Mouse (Mus musculus) spleen, adult 12 weeks (tissue): ENCODE data around the gene Abcg5.

Source experiments
- DNase-seq: peaks from one replicate; pipeline ENCODE4 v3.0.0; 2022; ENCODE audit warnings: low spot score

Gene Abcg5

DNA sequence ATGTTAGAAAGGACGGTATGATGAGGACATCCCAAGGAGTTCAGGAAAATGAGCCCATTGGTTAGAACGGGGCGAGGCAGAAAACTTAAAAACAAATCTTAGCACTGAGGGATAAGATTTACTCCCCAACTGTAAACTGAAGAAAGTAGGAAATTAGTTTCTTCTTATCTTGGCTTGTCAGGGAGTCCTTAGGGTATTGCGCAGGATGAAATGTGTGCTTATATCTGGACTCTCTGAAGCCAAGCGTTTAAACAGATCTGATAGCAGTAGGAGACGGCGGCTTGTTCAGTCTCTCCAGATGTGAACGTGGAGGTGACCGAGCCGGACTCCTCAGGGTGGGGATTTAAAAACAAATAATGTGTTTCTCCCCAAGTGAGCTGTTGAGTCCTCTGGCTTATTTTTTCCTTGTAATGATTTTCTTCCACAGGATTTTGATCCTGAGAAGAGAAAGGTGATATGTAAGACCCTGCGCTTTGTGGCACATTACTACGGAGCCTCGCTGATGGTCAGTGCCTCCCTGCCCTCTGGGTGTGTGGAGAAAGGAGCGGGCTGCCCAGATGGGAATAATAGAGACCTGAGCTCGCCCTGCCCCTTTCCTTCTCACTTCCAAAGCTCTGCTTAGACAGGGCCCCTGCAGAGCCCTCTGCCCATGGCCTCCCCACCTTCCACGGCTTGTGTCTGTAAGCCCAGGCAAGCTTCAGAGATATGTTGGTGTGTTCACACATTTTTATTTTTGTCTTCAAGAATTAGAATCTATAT, 38.3 kb downstream of the Abcg5 start:
- no peak for DNase-seq

DNA sequence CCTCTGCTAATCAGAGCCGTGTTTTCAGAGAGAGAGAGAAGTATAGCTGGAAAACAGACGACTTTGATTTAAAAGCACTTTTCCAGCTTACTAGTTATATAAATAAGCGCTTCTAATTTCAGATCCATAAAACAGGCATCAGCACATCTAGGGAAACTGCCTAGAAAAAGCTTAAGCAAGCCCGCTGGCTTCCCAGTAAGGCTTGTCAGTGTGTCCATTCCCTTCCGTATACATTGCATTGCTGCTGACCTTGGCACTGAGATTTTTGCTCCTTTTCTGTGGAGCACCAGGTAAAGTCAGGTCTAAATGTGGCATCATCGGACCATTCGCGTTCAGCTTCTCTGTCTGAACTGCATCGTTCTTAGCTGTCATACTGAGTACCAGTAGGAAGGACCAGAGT, 40.5 kb downstream of the Abcg5 start:
- no peak for DNase-seq

DNA sequence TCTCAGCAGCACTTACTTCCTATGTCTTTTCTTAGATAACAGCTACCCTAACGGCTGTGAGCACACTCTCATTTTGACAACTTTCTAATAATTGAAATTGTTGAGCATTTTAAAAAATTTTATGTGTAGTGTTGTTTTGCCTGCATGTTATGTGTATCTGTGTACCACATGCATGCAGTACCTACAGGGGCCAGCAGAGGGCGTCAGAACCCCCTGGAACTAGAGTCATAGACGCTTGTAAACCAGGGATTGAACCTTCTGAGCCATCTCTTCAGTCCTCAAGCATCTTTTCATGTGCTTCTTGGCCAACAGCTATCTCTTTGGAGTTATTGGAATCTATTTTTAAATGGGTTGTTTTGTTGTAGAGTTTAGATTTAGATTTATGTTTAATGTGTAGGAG, 40.9 kb downstream of the Abcg5 start:
- no peak for DNase-seq

DNA sequence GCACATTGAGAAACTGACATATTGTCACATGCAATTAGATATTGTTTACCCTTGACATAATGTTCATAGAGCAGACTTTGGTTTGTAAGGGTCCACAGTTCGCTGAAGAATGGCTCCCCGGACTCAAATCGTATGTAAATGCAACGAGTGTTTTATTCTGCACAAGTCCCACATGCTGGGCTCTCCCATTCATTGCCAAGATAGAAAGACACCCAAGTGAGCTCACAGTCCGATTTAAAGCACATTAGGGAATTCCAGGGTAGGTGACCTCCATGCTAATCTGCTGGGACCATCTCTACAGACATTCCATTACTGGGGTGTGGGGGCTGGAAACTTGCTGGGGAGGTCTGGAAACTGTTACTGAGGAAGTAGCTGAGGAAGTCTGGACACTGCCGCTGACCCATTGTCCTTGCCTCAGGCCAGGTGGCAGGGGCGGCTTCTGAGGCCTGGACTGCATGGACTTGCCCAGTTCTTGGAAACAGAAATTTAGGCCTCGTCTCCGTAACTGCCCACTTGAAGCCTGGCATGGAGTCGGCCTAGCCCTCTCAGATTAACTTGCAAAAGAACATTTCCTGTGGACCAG, 42.9 kb downstream of the Abcg5 start:
- no peak for DNase-seq

DNA sequence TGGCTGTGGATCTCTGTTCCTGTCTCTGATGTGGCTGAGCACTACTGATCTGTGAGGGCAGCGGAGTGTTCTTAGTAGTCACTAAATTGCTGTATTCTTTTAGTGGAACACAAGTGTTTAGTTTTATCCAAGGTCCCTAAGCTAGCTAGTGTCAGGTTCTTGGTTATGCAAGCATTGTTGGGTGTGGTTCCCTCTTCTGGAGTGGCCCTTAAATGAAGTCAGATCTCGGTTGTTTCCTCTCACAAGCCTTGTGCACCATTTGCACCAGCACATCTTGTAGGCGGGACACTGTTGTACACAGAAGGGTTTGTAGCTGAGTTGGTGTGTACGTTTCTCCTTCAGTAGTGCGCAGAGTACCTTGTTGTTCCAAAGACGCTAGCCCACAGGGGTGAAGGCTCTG, 44.8 kb downstream of the Abcg5 start:
- no peak for DNase-seq

DNA sequence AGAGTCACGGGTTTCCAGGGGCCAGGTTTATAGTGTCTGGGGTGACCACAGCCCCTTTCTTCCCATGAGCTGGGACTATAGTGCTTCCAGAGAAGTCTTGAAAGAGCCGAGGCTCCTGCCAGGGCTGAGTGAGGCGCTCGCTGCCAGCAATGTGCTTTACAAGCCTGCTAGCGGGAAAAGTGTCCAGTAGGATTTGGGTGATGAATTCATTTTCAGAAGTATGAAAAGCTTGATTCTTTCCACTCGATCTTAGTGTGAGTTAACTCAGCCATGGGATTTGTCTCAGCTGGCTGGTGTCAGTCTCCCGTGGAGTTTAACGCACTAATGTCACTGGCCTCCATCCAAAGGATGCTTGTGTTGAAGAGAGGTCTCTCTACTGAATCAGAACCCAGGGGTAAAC, 46.5 kb downstream of the Abcg5 start:
- DNase-seq, result no peak

DNA sequence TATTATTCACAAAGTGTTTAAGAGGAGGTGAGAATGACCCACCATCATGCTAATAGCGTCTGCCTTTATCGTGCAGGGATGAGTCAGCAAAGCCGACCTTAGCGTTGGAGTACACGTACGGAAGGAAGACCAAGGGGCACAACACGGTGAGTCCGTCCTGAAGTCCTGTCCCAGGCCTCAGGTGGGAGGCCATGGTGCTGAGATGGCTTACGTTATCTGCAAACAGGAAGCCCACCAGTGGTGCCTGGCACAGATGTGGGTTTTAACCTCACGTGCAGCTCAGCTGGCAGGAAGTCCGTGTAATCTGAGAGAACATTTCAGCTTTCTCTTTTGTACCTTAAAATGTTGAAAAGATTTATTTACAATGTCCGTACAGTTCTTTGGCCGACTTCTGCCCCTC, 49.4 kb downstream of the Abcg5 start:
- DNase-seq, result peak; percentile 4

DNA sequence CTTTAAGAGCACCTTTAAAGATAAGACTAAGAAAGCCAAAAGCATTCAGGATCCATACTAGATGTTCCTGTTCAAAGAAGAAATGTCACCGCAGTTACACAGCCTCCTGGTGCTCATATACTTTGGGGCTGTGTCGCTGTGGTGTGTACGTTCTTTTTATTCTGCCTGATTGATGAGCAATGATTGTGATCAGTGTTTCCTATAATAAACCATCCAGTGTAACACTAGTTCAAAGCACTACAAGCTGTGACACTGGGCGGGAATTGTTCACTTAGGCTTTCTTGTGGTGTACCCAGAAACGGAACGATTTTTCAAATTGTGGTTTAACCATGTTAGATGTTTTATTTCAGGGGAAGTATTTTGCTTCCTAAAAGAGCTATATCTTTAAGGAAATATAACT, 51.0 kb downstream of the Abcg5 start:
- no peak for DNase-seq

DNA sequence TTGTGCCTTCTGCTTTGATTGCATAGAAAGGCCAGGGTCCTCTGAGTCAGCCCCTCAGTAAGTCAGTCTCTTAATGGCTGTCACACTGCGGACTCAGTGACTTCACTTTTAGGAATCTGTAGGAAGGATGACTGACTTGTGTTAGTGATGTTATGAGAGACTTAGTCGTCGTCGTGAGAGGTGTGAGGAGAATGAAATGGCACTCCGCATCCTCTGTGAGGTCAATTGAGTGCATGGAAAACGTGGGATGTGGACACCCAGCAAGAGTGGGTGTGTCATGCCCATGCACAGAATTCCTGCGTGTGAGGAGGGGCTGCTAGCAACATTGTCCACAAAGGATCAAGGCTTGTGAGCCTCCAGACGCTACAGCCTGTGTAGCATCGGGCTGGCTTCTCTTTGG, 54.2 kb downstream of the Abcg5 start:
- no peak for DNase-seq

DNA sequence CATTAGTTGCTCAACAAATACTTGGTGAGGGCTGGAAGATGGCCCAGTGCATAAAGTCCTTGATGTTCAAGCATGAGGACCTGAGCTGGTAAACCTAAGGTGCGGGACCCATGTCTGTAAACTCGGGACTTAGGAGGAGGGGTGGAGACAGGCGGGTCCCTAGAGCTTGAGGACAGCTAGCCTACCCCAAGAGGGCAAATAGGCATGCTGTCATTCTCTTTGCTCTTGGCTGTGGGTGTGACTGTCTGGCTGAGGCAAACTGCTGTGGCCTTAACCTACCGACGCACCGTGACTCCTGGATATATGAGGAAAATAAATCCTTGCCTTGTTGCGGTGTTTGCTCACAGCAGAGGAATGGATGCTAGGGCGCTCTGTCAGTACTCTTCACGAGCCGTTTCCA, 55.1 kb downstream of the Abcg5 start:
- no peak for DNase-seq

DNA sequence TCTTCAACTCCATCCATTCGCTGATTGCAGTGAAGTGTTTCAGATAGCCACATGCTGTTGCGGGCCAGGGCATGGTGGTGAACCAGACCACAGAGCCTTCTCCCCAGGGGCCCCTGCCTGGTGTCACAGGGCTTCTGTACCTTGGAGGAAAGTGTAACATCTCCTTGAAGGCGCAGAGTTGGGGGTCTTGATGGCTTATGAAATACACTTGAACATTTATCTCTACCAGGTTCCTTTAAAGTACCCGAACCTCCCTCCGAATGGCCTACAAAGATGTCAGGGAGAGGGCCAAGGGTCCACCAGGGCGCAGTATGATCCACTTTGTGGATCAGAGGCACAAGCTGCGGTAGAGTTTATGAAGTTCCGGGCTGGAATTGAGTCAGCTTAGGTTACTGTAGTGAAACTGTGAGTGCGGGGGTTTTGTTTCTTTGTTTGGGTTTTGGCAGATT, 55.9 kb downstream of the Abcg5 start:
- no peak for DNase-seq

DNA sequence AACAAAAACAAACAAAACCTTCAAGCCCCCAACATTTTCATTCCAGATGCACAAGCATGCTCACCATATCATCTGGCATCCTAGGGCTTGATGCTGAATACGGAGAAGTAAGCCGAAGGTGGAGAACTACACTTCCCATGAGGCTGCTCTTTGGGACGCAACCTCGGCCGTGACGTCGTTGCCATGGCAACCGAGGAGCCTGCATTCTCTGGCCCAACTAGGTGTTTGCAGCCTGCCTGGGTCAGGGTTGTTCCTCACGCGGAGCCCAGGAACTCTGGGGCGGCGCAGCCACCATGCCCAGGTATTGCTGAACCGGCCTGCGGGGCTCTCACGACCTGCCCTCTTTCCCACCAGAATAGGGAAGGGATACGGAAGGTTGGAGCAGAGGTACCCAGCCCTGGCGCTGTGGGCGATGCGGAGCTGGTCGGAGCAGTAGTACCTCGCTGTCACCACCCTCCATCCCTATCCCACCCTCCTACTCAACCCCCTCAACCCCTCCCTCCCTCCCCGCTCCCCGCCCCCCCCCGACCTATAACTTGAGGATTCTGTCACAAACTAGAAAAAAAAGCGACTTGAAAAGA, 56.4 kb downstream of the Abcg5 start, which contains the start of gene Dync2li1:
Gene Dync2li1, plus strand, starts transcription at position 221 of the 581 bp plus-strand sequence.
- DNase-seq, result peak; percentile 48

DNA sequence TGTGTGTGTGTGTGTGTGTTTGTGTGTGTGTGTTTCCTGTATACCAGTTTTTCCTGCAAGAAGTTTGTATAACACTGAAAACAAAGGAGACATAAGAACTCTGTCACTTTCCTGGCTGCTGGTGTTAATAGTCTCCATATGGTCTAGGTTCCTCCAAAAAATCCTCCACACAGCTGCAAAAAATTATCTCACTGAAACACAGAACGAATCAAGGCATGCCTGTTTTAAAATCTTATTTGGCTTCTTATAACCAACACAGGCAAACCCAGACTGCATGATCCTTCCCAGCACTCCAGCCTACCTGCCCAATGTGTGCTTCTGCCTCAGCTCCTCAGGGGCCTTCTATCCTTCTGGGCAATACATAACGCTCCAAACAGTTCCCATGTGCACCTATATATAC, 59.9 kb downstream of the Abcg5 start:
- no peak for DNase-seq

DNA sequence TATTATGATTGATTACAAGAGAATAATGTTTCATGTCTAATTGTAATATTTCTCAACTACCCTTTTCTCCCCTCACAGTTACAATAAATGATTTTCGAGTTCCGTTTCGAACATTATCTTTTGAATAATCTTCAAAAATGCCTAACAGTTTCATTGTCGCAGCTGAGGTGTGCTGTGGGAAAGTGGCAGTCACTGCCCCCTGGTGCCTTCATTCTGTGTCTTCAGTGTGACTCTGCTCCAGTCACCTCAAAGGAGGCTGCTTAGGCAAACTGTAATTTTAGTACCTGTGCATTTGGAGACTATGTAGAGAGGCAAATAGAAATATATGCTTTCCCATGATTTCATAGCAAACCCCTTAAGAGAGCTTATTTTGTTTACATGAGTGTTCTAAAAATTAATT, 60.8 kb downstream of the Abcg5 start:
- no peak for DNase-seq

DNA sequence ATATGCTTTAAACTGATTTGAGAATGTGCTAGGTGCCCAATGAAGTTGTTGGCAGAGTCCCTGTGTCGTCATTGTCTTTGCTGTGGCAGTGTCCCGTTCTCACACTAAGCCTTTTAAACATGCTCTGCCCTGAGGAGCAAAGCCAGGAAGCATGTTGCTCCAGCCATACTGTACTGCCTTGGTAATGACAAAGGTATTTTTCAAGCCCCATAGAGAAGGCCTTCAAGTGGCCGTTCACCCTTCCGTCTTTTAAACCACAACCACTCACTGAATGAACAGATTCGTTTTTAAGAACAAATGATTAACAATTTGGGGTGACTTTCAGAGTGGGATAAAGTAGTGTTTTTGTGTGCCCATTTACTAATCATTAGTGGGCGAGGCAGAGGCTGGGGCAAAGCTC, 61.6 kb downstream of the Abcg5 start:
- DNase-seq, result no peak

DNA sequence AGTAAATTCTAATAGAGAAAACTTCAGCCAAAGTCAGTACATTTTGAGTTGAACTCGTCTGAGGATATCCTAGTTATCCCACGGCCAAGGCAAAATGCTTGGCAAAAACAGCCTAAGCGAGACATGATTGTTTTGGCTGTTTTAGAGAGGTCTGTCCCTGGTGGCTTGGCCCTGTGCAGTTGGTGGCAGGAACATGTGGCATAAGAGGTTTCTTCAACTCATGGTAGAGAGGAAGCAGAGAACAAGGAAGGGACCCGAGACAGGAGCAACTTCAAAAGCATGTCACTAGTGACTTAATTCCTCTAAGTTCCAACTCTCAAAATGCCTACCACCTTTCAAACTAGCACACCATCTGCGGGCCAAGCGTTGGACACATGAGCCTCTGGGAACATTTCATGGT, 62.2 kb downstream of the Abcg5 start:
- no peak for DNase-seq

DNA sequence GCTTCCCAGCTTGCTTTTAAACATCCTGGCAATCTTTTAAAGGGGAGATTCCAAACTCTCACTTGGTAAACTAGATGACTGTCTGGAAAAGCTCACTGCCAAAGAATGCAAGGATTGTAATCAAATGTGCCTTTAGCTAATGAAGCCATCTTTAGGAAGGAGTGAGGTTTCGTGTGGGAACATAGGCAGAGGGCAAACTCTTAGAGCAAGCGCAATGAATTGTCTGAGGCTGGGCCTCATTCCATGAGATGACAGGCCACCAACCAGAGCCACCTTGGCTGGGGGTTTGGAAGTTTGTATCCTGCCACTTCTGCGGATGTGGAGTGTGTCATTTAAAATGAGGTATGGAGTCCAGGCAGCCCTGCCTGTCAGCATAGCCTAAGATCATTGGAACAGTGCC, 62.7 kb downstream of the Abcg5 start:
- DNase-seq, result no peak

DNA sequence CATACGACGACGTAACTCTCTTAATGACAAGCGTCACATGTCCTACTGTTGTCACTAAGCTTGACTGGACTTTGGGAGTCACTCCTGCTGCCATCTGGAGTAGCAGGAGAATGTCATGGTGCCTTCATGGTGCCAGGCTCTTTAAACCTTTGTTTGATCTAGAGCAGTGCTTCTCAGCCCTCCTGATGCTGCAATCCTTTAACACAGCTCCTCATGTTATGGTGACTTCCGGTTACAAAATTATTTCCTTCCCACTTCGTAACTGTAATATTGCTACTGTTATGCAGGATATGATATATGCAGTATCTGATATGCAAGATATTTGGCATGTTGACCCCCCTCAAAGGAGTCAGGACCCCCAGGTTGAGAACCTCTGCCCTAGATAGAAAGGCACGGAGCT, 63.7 kb downstream of the Abcg5 start:
- no peak for DNase-seq

DNA sequence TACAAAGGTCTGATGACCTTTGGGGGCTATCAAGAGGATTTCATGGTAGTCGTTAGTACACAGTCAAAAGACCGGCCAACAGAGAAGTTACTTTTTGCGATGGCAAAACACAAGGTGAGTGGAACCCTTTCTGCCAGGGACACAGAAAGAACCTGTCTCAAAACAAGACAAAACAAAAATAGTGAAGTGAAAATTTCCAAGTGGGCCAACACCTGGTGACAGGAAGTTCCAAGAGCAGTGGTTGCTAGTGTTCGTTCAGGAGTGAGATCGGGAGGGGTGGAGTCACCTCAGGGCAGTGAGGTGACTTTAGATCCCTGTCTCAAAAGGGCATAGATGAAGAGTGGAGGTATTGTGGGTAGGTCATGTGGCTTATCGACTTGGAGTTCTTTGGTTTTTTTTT, 64.9 kb downstream of the Abcg5 start:
- no peak for DNase-seq

DNA sequence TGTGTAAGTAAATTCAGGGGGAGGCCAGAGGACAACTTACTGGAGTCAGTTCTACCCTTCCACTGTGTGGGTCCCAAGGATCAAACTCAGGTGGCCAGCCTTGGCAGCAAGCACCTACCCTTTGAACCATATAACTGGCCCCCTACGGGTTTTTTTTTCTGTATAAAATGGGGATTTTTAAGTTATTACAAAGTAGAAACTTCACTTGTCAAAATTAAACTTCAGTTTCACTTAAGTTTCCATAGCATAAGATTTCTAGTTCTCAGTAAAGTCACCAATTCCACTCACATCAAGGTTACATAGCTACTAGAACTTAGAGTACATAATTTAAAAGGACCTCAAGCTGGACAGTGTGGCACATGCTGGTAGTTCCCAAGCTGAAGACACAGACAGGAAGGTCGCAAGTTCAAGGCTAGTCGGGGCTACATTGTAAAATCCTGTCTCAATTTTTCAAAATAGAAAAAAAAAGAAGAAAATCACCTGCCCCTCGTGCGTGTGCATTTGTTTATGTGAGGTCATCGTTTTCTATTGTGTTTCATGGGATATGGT, 66.2 kb downstream of the Abcg5 start:
- no peak for DNase-seq

DNA sequence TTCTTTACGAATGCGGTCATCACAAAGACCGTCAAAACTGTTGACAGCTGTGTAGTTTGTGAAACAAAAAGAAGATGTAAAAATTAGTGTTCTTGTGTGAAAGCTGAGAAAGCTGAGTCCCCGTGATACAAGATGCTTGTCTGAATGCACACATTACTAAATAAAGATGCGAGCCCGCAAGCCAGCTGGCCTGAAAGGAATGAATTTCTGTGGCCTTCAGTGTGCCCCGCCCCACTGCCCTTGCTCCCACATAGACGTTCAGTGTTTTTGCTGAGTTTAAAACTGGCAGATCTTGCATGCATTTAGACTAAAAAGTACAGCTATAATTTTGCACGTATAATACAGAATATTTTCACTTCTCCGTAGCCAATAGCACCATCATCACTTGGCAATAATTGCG, 67.0 kb downstream of the Abcg5 start:
- DNase-seq, result no peak

DNA sequence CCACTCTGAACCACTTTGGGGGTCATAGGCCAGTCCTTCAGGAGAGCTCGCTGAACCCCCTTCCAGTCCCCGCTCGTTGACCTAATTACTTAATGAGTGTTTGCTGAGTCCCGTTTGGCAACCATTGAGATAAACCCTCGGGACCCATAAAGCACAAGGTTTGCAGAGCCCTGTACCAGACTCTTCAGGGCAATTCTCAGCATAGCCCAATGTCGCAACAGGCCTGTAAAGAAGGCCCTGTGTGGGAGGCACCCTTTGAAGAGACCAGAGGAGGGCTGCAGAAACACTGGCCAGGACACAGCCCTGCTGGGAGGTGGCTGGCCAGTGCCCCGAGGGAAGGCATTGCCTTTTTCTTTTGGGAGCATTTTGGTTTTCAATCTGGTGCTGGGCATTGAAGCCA, 70.8 kb downstream of the Abcg5 start:
- DNase-seq, result no peak

DNA sequence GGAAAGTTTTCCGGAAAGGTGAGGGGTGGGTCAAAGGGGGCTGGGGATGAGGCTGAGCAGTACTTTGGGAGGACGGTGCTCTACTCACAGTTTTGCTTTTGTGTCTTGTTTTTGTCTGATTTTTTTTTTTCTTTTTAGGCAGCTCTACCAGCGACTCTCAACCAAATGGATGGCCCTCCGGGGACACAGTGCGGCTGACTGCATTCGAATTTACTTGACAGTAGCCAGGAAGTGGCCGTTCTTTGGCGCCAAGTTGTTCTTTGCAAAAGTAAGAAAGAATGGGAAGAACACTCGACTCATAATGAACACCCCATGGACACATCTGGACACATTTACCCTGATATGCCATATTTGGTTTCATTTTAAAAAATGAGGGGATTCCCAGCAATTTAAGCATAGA, 71.3 kb downstream of the Abcg5 start:
- no peak for DNase-seq
